Mouse (Mus musculus) ovary, postnatal 36 days (tissue): ENCODE measurements at regions not wholly inside any gene's neighbourhood (a gene's known extent, or its start where the extent isn't known, plus 50 kb on each side); places are given as distances from the start of the nearest gene placed in this dataset.

Source experiments
- DNase-seq: peaks from one replicate; pipeline ENCODE4 v3.0.0; 2022; ENCODE audit warnings: low spot score, mixed read lengths

DNA sequence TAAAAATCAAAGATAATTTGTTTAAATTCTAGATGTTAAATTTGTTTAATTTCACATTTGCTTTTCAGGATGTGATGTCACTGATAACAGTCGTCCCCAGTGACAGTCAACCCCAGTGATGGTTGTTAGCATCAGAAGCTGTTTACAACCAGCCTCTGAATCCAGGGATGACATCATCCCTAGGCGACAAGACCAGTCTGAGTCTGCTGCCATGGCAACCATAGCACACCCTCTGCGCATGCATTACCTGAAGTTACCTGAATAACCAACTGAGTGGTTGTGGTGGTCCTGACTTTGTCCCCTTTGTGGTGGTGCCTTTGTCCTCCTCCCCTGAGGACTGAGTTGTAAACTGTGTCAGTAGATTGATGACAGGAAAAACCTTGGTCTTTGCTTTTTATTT lies 92.0 kb upstream of the Zfp644 start:
- DNase-seq = no peak

DNA sequence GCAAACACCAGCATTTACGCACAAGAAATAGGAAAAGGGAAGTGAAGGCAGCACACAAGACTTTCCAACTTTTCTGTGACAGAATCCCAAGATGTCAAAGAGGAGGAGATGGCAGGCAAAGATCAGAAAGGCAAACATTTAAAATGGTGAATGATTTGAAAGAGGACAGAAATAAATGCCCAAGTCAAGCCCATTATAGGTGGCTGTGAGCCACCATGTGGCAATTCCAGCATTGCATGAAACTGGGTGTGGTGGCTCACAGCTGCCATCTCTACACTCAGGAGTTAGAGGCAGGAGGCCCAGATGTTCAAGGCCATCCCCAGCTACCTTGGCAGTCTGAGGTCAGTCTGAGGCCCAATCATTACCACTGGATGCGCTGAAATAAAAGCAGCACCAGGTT lies 88.0 kb upstream of the Zfp644 start:
- DNase-seq = no peak

DNA sequence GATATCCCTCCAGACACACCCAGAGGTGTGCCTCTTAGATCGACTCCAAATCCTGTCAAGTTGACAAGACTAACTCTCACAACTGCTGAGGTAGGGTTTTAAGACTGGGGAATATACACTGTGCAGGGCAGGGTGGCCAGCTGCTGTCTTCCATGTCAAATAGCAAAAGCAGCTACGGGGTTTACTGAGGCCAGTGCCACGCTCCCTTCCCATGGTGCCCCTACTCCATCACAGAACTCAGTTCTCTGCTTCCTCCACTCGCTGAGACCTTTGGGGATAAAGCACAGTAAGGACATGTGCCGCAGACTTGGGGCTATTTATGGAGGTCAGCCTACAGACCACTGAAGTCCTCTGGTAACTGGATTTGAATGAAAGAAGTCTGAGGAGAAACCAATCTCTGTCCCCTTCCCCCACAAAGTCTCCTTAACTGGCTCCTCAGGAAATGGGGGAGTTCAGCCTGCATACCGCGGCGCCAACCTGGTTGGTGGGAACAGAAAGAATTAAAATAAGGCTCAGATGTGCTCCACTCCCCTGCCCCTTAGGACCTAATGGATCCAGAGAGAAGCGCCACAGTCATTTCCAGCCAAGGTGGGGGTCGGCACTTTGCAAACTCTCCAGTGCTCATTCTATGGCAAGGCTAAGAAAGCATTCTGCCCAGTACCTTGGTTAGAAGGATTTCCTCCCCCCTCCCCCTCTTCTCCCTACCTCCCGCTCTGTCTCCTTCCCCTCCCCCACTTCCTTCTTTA lies 87.0 kb upstream of the Zfp644 start:
- DNase-seq = no peak

DNA sequence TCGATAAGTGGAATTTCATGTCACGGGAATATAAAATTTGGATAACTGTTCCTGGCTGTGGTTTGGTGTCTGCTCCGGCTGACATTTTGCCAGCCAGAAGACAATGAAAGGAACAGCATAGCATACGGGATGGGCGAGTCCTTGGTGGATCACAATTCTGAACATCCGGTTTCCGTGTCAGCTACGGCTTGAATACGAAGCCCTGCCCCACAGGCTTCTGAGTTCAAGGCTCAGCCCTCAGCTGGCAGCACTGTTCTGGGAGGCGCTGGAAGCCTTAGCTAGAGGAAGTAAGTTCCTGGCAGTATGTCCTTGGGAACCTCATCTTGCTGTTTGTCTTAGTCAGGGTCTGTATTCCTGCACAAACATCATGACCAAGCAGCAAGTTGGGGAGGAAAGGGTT lies 83.7 kb upstream of the Zfp644 start:
- DNase-seq = no peak

DNA sequence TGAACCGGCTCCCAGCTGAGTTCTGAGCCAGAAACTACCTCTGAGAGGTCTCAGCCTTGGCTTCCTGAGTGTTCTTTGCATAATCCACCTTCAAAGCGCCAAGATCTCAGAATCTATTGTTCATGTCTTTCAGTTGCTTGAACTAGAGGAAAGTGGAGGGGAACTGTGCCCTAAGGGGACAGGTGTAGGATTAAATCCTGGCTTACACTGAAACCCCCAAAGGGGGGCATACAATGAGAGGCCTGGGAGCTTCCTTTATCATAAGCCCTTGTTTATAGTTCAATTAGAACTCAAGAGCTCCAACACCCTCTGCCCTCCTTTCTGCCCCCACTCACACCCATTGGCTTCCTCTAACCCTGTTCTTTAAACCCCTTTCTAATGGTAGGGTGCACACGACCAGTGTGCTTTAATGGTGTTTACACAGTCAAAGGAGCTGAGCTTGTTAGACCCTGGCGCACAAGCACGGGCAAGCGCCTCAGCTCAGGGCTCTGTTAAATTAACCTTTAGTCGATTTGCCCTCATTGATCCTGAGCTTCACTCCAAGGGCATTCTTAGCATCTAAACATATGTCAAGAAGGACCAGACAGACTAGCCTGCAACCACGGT lies 81.2 kb upstream of the Zfp644 start:
- DNase-seq = no peak

DNA sequence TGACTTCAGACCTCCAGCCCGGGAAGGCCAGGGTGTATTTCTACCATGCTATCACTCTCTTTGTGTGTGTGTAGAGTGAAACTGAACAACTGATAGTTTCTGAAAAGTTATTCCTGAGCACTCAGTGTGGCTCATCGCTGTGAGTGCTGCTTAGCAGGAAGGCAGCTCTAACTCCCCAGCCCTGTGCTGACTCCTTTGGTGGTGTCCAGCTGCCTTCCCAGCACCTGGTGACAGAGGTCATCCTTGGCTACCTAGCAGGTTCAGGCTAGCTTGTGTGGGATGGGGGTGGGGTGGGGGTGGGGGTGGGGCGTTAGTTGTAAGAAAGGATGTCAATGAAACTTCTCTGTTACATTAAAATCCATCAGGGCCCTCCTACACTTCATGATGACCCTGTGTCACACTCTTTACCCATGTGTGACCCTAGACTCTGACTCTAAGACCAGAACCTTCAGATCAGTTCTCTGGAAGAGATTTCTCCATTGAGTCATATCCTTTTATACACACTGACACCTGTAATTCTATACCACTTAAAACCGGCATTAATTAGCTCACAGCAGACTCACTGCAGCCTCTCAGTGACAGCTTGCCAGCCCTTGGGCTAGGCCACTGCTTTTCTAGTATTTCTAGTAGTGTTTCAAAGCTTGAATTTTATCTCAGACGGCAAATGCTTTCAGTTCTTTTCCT lies 78.1 kb upstream of the Zfp644 start:
- no peak for DNase-seq

DNA sequence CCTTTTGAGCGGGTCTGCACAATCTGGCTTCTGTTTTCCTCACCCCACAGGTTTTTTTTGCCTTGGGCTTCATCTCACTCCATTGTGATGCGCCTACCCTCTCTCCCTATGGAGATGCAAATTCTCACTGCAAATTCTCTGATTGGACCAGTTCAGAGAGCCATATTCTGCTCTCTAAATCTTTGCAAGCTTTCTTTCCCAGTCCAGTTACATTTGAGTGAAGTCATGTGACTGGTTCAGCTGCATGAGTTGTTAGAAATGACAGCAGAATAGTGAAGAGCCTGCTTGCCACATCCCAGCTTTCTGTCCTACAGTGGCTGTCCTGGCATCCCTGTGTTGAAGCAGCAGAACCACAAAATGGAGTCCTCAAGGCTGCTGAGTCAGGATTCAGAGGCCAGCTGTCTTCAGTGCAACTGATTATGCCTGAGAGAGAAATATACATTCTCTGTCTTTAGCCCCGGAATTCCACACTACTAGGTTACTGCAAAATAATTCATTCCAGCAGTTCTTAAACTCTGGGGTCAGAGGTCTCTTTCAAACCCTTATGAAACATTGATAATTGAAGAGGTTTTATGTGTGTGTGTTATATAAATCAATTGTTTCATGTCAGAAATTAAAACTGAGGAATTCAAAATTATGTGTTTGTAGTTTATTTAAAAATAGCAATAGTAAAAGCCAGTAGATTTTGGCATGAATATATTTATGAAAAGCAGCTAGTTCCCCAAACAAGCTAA lies 76.3 kb upstream of the Zfp644 start:
- DNase-seq = no peak

DNA sequence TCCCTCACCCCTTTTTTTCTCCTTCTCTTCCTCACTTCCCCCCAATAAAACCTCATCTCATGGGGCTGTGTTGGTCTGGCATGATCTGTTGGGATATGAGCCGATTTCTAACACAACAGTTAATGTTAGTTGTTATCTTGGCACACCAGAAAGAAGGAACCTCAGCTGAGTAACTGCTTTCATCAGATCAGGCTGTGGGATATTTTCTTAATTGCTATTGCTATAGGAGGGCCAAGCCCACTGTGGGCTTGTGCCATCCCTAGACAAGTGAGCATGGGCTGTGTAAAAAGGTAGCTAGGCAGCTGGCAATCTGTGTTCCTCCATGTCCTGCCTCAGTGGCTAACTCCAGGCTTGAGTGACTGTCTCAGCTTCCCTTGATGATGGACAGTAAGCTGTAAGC lies 73.9 kb upstream of the Zfp644 start:
- DNase-seq = no peak

DNA sequence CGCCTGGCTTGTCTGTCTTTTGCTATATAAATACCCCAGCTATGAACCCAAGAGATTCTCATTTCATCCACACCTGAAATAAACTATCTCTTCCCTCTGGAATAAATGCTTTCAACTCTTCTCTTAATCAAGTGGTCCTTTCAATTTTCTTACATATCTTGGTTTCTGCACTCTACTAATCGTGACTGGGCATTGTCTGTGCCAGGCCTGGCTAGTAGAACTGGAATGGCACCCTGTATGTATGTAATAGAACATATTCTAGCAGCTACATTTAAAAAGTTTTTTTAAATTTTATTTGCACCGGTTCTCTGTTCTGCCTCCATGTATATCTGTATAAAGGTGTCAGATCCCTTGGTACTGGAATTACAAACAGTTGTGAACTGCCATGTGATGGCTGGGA lies 68.2 kb upstream of the Zfp644 start:
- no peak for DNase-seq

DNA sequence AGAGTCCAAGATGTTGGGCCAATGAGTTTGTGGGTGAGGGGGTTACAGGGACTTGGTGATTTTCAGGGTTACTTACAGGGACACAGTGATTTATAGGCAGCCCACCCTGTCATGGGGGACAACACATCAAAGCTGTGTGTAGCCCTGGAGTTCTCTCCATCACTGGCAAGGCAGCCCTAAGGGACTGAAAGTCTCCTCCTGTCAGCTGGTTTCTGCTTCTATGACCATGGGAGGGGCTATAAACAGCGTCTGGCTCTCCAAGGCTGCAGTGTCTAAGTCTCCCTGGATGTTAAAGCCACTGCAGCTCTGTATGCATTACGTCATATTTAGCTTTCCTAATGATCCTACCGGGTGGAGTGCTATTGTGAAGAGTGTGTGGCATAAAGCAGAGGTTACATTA lies 66.2 kb upstream of the Zfp644 start:
- no peak for DNase-seq

DNA sequence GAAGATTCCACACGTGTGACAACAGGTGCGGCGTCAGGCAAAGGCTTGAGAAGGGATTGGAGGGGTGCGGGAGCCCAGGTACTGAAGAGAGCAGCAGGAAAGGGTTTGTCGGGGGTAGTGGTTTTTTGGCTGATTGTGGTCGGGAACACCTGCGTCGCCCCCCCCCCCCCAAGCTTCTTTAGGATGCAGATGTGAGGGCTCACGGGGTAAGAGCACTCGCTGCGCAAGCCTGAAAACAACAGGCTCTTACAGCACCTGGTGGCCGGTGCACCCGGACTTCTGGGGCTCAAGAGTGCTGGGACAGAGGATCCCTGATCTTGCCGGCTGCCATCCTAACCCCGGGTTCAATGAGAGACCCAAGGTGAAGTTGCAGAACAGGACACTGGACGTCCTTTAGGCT lies 60.9 kb upstream of the Zfp644 start:
- no peak for DNase-seq

DNA sequence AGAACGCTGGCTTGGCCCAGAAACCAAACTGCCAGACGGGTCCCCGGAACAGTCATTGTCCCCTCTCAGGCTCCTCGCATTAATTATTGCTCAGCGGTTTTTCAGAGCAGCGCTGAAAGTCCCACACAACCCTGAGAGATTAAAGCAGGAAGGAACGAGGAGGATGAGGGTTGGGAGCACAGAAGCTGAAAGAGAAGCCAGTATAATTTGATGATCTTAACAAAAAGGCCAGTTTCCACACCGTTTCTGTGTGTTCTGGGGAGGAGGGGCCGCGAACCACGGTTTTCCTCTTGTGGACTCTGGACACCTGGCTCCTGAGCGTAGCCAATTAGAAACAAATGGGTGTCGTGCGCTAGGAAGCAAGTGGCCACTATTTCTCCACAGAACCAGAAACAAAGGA lies 60.3 kb upstream of the Zfp644 start:
- no peak for DNase-seq

DNA sequence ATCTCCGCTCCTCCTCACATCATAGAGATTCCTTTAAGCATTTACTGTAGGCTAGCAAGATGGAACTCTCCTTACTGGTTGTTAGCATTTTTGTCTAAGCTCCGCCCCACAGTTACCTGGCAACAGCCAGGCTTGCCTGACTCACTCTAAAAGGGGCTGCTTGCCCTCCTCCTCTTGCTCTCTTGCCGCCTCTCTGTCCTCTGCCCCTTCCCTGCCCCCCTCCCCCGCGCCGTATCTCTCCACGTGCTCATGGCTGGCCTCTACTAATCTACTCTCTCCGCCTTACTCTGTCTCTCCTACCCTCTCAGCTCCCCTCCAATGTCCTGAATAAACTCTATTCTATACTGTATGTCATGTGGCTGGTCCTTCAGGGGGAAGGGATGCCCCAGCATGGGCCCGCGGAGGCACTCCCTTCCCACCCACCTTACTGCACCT lies 59.9 kb upstream of the Zfp644 start:
- DNase-seq = peak; percentile 15

DNA sequence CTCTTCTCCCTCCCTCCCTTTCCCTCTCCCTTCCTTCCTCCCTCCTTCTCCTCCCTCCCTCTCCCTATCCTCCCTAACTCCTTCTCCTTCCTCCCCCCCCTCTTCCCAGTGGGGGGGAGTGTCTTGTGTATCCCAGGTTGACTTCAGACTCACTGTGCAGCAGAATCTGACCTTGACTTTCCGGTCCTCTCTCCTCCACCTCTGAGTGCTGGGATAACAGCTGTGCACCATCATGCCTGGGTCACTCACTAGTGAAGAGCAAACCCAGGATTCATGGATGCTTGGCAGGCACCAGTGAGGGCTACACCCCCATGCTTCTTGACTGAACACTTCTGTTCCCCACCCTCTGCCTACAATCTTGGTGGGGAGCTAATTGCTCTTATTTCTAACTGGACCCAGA lies 56.2 kb upstream of the Zfp644 start:
- DNase-seq = no peak

DNA sequence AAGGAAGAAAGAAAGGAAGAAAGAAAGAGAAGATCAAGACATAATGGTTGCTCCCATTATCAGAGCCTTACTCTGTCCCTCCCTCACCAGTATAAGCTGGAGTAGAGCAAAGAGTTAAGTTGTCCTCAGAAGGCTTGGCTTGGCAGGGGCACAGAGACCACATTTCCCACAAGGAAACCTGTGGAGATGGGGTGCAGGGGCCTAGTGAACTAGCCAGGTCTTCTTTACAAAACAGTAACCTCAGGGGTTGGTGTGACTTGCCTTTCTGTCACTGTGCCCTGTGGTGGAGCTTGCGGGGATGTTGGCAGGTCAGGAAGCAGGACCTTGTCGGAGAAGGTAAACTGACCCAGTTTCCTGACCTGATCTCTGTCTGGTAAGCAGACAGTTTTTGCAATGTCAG lies 53.1 kb upstream of the Zfp644 start:
- no peak for DNase-seq

DNA sequence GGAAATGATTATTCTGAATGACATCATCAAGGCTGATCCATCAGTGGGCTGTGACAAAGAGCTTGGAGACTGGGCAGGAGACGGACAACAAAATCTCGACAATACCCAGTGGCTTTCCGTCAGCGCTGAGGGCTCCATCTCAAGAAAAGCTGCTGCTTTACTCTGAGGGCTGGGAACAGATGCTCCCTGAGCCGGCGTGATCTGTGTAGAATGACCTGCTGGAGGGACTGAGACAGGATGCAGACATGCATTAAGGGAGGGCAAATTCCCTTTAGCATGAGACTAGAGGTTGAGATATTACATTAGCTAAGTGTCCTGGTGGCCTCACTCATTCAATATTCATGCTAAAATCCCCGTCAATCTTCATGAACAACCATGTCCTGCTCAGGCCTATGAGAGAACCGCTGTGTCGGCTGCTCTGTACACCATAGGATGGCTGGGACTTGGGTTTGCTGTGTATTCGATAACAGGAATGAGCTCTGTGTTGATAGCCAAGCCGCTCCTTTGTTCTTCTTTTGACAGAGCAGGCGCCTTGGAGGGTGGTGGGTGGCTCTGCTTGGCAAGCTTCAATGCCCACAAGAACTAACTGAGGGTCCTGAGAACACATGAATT lies 51.5 kb upstream of the Zfp644 start:
- DNase-seq = no peak
